In the genomic region with DNA sequence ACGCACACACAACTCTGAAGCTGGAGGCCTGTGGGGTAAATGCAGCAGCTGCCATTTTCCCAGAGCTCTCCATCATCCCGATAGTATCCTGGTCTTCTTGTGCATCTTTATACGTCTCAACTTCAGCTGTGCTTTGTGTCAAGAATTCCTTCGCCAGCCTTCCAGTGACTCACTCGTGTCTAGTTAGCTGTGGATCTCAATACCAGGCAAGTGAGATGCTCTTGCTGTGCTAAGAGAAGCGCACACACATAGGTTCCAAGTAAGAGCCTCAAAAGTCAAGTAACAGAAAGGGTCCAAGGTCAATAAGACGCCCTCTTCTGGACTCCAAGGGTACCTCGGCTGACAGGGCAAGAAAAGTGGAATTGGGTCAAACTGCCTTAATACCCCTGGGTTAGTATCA, we compare ENCODE assay signal across 14 mouse cellular contexts.
"Had no signal": no experiment of that assay in that cellular context is flagged by ENCODE, and none has a peak within 500 bp of the region (broad histone marks: within the 10 kb centered on the region; RNA-seq: fewer than 3 reads in every experiment).

No protein-coding gene starts in this region.

- H3K9me3 ChIP-seq: limb, embryonic 15.5 days; liver, embryonic 12.5 days; midbrain, embryonic 12.5 days; neural tube, embryonic 13.5 days; stomach, embryonic 15.5 days had no signal

- H3K9ac ChIP-seq: limb, embryonic 15.5 days; liver, embryonic 12.5 days; lung, embryonic 14.5 days; midbrain, embryonic 12.5 days; neural tube, embryonic 13.5 days; stomach, embryonic 15.5 days had no signal

- DNase-seq: kidney, adult 2 months; kidney, postnatal 36 days; lung, embryonic 14.5 days; lung, postnatal 14 days; retina, postnatal 1 day; thymus, adult 18-20 months; thymus, postnatal 14 days had no signal

- H3K4me1 ChIP-seq: liver, embryonic 12.5 days; midbrain, embryonic 12.5 days; neural tube, embryonic 13.5 days had no signal

- H3K4me2 ChIP-seq: limb, embryonic 15.5 days; liver, embryonic 12.5 days; lung, embryonic 14.5 days; midbrain, embryonic 12.5 days; neural tube, embryonic 13.5 days; stomach, embryonic 15.5 days had no signal

- H3K36me3 ChIP-seq: limb, embryonic 15.5 days; liver, embryonic 12.5 days; midbrain, embryonic 12.5 days; neural tube, embryonic 13.5 days; stomach, embryonic 15.5 days had no signal

- H3K27me3 ChIP-seq: limb, embryonic 15.5 days; liver, embryonic 12.5 days; midbrain, embryonic 12.5 days; neural tube, embryonic 13.5 days; stomach, embryonic 15.5 days had no signal

- H3K27ac ChIP-seq: left cerebral cortex, adult 2 months; limb, embryonic 15.5 days; liver, embryonic 12.5 days; midbrain, embryonic 12.5 days; neural tube, embryonic 13.5 days; stomach, embryonic 15.5 days had no signal

- H3K4me3 ChIP-seq: left cerebral cortex, adult 2 months; limb, embryonic 15.5 days; liver, embryonic 12.5 days; midbrain, embryonic 12.5 days; neural tube, embryonic 13.5 days; stomach, embryonic 15.5 days had no signal

- ATAC-seq: liver, embryonic 12.5 days; midbrain, embryonic 16.5 days had no signal
